Mouse (Mus musculus) regulatory T cell (primary cell): ENCODE measurements at regions not wholly inside any gene's neighbourhood (a gene's known extent, or its start where the extent isn't known, plus 50 kb on each side); places are given as distances from the start of the nearest gene placed in this dataset.

Source experiments
- in situ Hi-C: fragments of 300-600 bp; cut with MboI, MseI; formaldehyde crosslinking; loops from one replicate; pipeline ENCODE4 v1.15.1; 2025; ENCODE audit warnings: high pct_unique_total_duplicates

- in situ Hi-C loops: no loop called here
These were observed 245.2 kb downstream of the Bcl11b start for GRCm38 (mm10) chr12:107757996-107758791.

DNA sequence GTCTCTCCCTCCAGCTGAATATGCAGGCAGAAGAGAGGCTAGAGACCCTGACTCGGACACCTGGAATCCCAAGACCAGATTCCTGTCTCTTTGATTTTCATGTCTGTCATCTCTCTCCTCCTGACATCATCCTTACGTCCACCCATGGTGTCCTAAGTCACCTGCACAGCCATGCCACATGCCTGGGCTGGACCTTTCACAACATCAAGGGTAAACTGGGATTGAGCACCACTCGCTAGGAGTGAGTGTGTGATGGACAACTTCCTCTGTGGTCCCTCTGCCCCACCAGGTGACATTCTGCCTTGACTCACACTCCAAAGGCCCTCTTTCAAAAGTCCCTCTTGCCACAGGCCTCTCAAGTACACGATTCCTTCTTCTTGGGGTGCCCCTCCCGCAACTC, 244.1 kb downstream of the Bcl11b start:
- in situ Hi-C loops: no loop called here

DNA sequence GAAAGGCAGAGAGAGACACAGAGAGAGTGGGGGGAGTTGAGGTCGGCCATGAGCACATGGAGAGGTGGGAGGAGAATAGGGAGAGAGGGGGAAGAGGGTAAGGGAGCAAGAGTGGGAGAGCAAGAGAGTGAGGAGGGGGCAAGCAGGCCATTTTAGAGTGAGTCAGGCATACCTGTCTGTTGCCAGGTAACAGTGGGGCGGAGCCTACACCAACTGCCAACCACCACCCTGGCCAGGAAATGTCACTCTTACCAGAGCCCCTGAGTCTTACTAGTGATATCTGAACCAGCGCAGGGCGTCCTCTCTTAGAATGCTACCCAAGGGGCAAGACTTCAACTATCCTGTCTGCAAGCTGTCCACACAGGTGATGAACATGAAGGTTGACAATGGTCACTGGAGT, 243.5 kb downstream of the Bcl11b start:
- in situ Hi-C loops: no loop called here

DNA sequence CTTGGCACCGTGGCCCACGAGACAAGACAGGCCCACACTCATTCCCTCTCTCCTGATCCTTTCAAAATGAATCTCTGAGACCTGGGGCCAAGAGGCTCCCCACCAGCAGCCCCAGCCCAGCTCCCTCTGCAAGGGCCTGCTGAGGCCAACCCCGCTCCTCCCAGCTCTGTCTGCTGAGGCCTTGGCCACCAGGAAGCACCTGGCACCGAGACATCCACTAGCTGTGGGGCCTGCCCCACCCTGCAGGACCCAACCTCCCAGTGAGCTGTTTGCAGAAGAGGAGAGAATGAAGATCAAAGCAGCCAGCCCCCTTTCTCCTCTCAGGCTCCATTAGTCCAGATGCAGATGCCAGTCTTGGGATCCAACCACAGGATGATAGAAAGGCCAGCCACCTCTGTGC, 241.3 kb downstream of the Bcl11b start:
- in situ Hi-C loops: no loop called here

DNA sequence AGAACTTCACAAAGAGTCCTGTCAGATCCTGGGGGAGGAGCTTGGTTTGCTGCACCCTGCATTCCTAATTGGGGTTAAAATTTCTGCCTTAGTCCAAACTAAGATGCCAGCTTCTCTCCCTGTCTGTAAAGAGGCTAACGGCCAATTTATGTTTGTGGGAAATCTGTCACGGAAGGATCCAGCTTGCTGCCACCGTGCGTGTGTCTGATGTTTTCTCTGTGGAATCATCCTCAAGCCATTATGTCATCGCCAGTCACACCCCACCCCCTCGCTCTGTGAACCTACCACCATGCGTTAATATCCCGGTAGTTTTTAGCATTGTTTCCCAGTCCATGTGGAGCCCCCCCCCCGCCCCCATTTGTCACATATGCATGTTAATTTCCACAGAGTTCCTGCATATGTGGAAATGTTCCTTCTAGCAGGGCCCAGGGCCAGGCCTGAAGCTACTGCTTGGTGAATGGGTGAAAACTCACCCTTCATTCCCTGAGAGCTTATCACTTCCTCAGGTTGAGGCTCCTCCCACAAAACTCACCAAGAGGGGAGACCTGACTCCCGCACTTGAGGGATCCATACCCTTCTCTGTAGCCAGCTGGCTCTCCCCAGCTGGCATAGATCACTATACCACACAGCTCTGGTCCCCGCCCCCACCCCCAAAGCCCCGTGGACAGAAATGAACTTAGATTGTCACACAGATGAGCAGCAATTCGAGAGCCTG, 233.4 kb downstream of the Bcl11b start:
- in situ Hi-C loops: no loop called here

DNA sequence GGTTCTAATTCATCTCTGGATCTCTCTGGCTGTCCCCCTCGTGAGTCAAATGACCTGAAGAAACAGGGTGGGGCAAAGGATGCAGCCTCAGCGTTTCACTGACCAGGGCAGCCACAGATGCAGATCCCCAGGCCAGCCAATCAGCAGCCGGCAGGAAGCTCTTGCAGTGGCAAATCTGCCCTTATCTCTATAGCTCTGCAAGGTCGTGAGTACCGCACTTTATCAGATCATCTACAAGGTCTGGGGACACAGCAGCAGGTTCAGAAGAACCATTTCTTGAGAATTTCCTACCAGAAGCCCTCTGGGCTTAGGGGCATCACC, 232.9 kb downstream of the Bcl11b start:
- in situ Hi-C loops: no loop called here

- in situ Hi-C loops: no loop called here
These were observed 232.1 kb downstream of the Bcl11b start for GRCm38 (mm10) chr12:107771325-107771724.

- in situ Hi-C loops: no loop called here
These were observed 231.6 kb downstream of the Bcl11b start for GRCm38 (mm10) chr12:107771809-107772208.

- in situ Hi-C loops: no loop called here
These were observed 225.4 kb downstream of the Bcl11b start for GRCm38 (mm10) chr12:107778046-107778445.

GRCm38 (mm10) chr12:107779306-107780057, 223.9 kb downstream of the Bcl11b start:
- in situ Hi-C loops: no loop called here

- in situ Hi-C loops: no loop called here
These were observed 221.3 kb downstream of the Bcl11b start for GRCm38 (mm10) chr12:107782147-107782546.

DNA sequence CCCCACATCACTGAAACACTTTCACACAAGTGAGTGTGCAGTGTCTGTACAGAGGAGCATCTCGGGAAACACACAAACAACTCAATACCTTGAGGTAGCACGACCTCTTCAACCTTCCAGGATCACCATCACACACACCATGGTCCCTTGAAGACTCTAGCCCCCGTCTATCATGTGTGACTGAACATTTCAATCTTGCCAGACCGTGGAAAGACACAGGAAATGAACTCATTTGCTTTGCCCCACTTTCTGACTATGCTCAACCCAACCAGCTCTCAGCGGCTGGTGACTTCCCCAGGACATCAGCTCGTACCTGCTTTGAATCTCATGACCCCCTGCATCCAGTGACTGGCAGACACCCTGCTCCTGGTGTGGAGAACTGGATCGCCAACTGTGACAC, 219.6 kb downstream of the Bcl11b start:
- in situ Hi-C loops: no loop called here

- in situ Hi-C loops: no loop called here
These were observed 213.6 kb downstream of the Bcl11b start for GRCm38 (mm10) chr12:107789818-107790217.

GRCm38 (mm10) chr12:107800296-107800695, 203.1 kb downstream of the Bcl11b start:
- in situ Hi-C loops: no loop called here

- in situ Hi-C loops: no loop called here
These were observed 195.8 kb downstream of the Bcl11b start for GRCm38 (mm10) chr12:107807634-107808033.

GRCm38 (mm10) chr12:107808158-107808715, 195.2 kb downstream of the Bcl11b start:
- in situ Hi-C loops: no loop called here

GRCm38 (mm10) chr12:107811231-107811630, 192.2 kb downstream of the Bcl11b start:
- in situ Hi-C loops: no loop called here

GRCm38 (mm10) chr12:107812549-107813335, 190.7 kb downstream of the Bcl11b start:
- in situ Hi-C loops: no loop called here

DNA sequence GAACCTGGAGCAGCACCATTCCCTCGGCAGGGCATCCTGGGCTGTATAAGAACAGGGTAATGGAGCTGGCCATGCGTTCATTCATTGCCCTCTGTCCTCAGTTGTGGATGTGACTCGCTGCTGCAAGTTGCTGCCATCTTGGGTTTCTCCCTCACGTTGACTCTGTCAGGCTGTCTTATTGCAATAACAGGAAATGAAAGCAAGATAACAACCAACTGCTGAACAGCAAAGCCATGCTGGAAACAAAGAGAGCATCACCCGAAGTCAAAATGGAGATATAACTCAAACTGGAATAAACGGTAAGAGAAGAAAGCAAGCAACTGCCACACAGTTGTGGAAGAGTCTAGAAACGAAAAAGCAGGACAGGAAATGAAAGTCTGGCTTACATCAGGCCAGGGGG, 188.5 kb downstream of the Bcl11b start:
- in situ Hi-C loops: no loop called here

- in situ Hi-C loops: no loop called here
These were observed 179.5 kb downstream of the Bcl11b start for GRCm38 (mm10) chr12:107823768-107824394.

DNA sequence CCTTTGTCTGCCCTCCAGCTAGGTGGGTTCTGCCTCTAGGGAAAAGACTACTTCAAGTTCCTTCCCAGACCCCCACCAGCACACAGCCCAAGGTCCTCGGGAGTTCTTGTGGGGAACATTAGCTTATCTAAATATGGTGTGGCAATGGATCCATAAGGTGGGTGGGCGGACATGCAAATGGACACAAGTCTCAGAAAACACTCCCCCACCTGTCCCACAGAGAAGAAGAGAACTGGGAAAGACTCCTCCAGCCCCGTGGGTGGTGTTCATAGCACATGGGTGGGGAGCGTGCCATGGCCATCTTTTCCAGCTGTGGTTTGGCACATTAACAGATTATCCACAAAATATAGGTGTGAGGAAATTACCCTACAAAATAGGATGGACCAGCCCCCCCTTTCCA, 177.5 kb downstream of the Bcl11b start:
- in situ Hi-C loops: no loop called here
